Mouse (Mus musculus) midbrain, embryonic 16.5 days (tissue): ENCODE results near the gene Zfp579. TPM values are rescaled to one million over a fixed set of nuclear protein-coding genes. Genes with fewer than 3 reads are reported as not detected.
"Not testable (repeated sequence)": the region's sequence is repeated elsewhere in the genome, so short reads cannot be mapped to it uniquely, and the experiment has no call there.

ENCODE experiments used
- ATAC-seq: fragments of 200-750 bp; cut with Nextera tagmentation; 2 replicates; pipeline ENCODE4 v1.8.0; 2017; ENCODE audit warnings: moderate TSS enrichment
- H3K27ac ChIP-seq: fragments of 300-500 bp; sonication (generic); 2 replicates; pipeline ENCODE4 v1.5.1; 2014; ENCODE audit warnings: mild to moderate bottlenecking, low read length, mixed read lengths
- H3K27me3 ChIP-seq: fragments of 300-500 bp; sonication (generic); 2 replicates; pipeline ENCODE4 v1.6.1; 2014; ENCODE audit warnings: low read depth, low read length, mixed read lengths; ENCODE audit not compliant: control insufficient read depth, insufficient read depth
- H3K36me3 ChIP-seq: fragments of 300-500 bp; sonication (generic); 2 replicates; pipeline ENCODE4 v1.6.1; 2014; ENCODE audit warnings: mild to moderate bottlenecking, low read length, moderate library complexity, mixed read lengths; ENCODE audit not compliant: control insufficient read depth, insufficient read depth
- H3K4me1 ChIP-seq: fragments of 300-500 bp; sonication (generic); 2 replicates; pipeline ENCODE4 v1.6.1; 2014; ENCODE audit warnings: mild to moderate bottlenecking, low read length, mixed read lengths; ENCODE audit not compliant: control insufficient read depth, insufficient read depth
- H3K4me2 ChIP-seq: fragments of 300-500 bp; sonication (generic); 2 replicates; pipeline ENCODE4 v1.6.1; 2014; ENCODE audit warnings: mild to moderate bottlenecking, low read length, mixed read lengths
- H3K4me3 ChIP-seq: fragments of 300-500 bp; sonication (generic); 2 replicates; pipeline ENCODE4 v1.5.1; 2014; ENCODE audit warnings: low read depth, mild to moderate bottlenecking, low read length, moderate library complexity, mixed read lengths
- H3K9ac ChIP-seq: fragments of 300-500 bp; sonication (generic); 2 replicates; pipeline ENCODE4 v1.6.1; 2014; ENCODE audit warnings: low read depth, low read length, mixed read lengths
- H3K9me3 ChIP-seq: fragments of 300-500 bp; sonication (generic); replicated peaks from 2 replicates; pipeline ENCODE4 v1.6.1; 2014; ENCODE audit warnings: mild to moderate bottlenecking, low read length, mixed read lengths; ENCODE audit not compliant: control insufficient read depth, poor library complexity, severe bottlenecking
- WGBS: fragments of 180-500 bp; shearing (Covaris S2); extraction: QIAGEN DNeasy Blood & Tissue Kit; methylation state at CpG from one replicate; pipeline ENCODE4 v1.1.7; 2014; 5-methylcytosine and 5-hydroxymethylcytosine counted together
- polyA plus RNA-seq: library from polyadenylated mRNA; unstranded; fragments of >200 nt; fragmentation: Nextera tagmentation; extraction: Ambion mirVana; gene quantifications from 2 replicates; pipeline ENCODE4 v1.2.1, GENCODE M21; 2015

Zfp579 gene
- polyA plus RNA-seq, 1 experiment from 2014 or later: 56.3 TPM

- Histone ChIP-seq H3K9ac (no peak within 1 kb of the TSS), H3K4me1 (peaks cover 4% of the 10 kb centered on the region; the same call in 1 of the 2 replicates), H3K27me3 (no peaks in the 10 kb centered on the region), H3K36me3 (peaks cover 41% of the 10 kb centered on the region), H3K4me3 (no peak within 1 kb of the TSS), H3K4me2 (no peak within 1 kb of the TSS), H3K27ac (no peak within 1 kb of the TSS), H3K9me3 (peaks cover 14% of the 10 kb centered on the region)
- no peak for ATAC-seq
- 92% methylated on average over 3 of the region's 3 CpGs for WGBS
Observed at GRCm38 (mm10) chr7:5033818-5034217, 37.9 kb upstream of the Zfp579 start, which contains the start of gene 4632433K11Rik. TSS of gene 4632433K11Rik (plus strand) at chr7:5034118.

GRCm38 (mm10) chr7:5031496-5031895 is 35.5 kb upstream of the Zfp579 start:
- no peaks in the 10 kb centered on the region for H3K4me1 ChIP-seq
- peaks cover 14% of the 10 kb centered on the region for H3K9me3 ChIP-seq
- H3K27ac ChIP-seq: no peak overlapping the region
- ATAC-seq: no peak
- H3K27me3 ChIP-seq: no peaks in the 10 kb centered on the region
- peaks cover 42% of the 10 kb centered on the region for H3K36me3 ChIP-seq
- no peak overlapping the region for H3K4me3 ChIP-seq
- H3K4me2 ChIP-seq: no peak overlapping the region
- 78% methylated on average over 46 of the region's 46 CpGs for WGBS
- no peak overlapping the region for H3K9ac ChIP-seq

- 85% methylated on average over 63 of the region's 63 CpGs for WGBS
- Histone ChIP-seq H3K9ac (no peak overlapping the region), H3K4me2 (no peak overlapping the region), H3K4me3 (no peak overlapping the region), H3K27ac (no peak overlapping the region), H3K36me3 (peaks cover 44% of the 10 kb centered on the region), H3K27me3 (no peaks in the 10 kb centered on the region), H3K4me1 (no peaks in the 10 kb centered on the region), H3K9me3 (peaks cover 14% of the 10 kb centered on the region)
- no peak for ATAC-seq
Observed at GRCm38 (mm10) chr7:5030554-5031275, 34.8 kb upstream of the Zfp579 start.

- Histone ChIP-seq H3K36me3 (peaks cover 44% of the 10 kb centered on the region), H3K9me3 (peaks cover 14% of the 10 kb centered on the region), H3K4me1 (no peaks in the 10 kb centered on the region), H3K4me2 (no peak overlapping the region), H3K9ac (no peak overlapping the region), H3K27ac (no peak overlapping the region), H3K4me3 (no peak overlapping the region), H3K27me3 (no peaks in the 10 kb centered on the region)
- no peak for ATAC-seq
- 94% methylated on average over 21 of the region's 21 CpGs for WGBS
Observed at GRCm38 (mm10) chr7:5029946-5030345, 34.0 kb upstream of the Zfp579 start.

- H3K9me3 ChIP-seq: peaks cover 14% of the 10 kb centered on the region
- no peaks in the 10 kb centered on the region for H3K27me3 ChIP-seq
- no peak overlapping the region for H3K4me3 ChIP-seq
- 96% methylated on average over 22 of the region's 22 CpGs for WGBS
- ATAC-seq: no peak
- no peak overlapping the region for H3K4me2 ChIP-seq
- H3K36me3 ChIP-seq: peaks cover 44% of the 10 kb centered on the region
- no peak overlapping the region for H3K9ac ChIP-seq
- H3K27ac ChIP-seq: no peak overlapping the region
- no peaks in the 10 kb centered on the region for H3K4me1 ChIP-seq
Observed at GRCm38 (mm10) chr7:5029543-5029942, 33.6 kb upstream of the Zfp579 start.

GRCm38 (mm10) chr7:5021197-5021596 is 25.2 kb upstream of the Zfp579 start:
- no peak for ATAC-seq
- H3K9me3 ChIP-seq: no peaks in the 10 kb centered on the region
- peak overlapping the region; percentile 84 for H3K4me2 ChIP-seq
- peak overlapping the region; percentile 78 for H3K27ac ChIP-seq
- peak overlapping the region; percentile 56 for H3K4me3 ChIP-seq
- 54% methylated on average over 5 of the region's 5 CpGs for WGBS
- H3K36me3 ChIP-seq: peaks cover 3% of the 10 kb centered on the region; the same call in 1 of the 2 replicates
- H3K9ac ChIP-seq: peak overlapping the region; percentile 79
- H3K4me1 ChIP-seq: peaks cover 10% of the 10 kb centered on the region
- H3K27me3 ChIP-seq: no peaks in the 10 kb centered on the region

- H3K9ac ChIP-seq: peak overlapping the region; percentile 79
- under 1% methylated on average over 11 of the region's 15 CpGs for WGBS
- H3K4me1 ChIP-seq: peaks cover 14% of the 10 kb centered on the region
- H3K4me2 ChIP-seq: peak overlapping the region; percentile 84
- H3K27ac ChIP-seq: peak overlapping the region; percentile 78
- no peaks in the 10 kb centered on the region for H3K9me3 ChIP-seq
- H3K36me3 ChIP-seq: no peaks in the 10 kb centered on the region; the same call in 1 of the 2 replicates
- peak; percentile 54 for ATAC-seq
- no peaks in the 10 kb centered on the region for H3K27me3 ChIP-seq
- H3K4me3 ChIP-seq: peak overlapping the region; percentile 56
Observed at GRCm38 (mm10) chr7:5020685-5021084, 24.7 kb upstream of the Zfp579 start.

- Histone ChIP-seq H3K4me1 (peaks cover 14% of the 10 kb centered on the region), H3K9me3 (no peaks in the 10 kb centered on the region), H3K4me2 (peak within 1 kb of the TSS; percentile 84), H3K9ac (peak within 1 kb of the TSS; percentile 79), H3K27me3 (no peaks in the 10 kb centered on the region), H3K27ac (peak within 1 kb of the TSS; percentile 78), H3K4me3 (peak within 1 kb of the TSS; percentile 56), H3K36me3 (no peaks in the 10 kb centered on the region; the same call in 1 of the 2 replicates)
- peak; percentile 92 for ATAC-seq
- under 1% methylated on average over 41 of the region's 49 CpGs for WGBS
Observed at GRCm38 (mm10) chr7:5020000-5020681, 24.2 kb upstream of the Zfp579 start, which contains the start of the genes Zfp865 and Ccdc106. TSS of gene Zfp865 (plus strand) at chr7:5020376. TSS of gene Ccdc106 (plus strand) at chr7:5020553.

GRCm38 (mm10) chr7:5019576-5019975 is 23.6 kb upstream of the Zfp579 start:
- Histone ChIP-seq H3K27ac (peak overlapping the region; percentile 78), H3K4me2 (peak overlapping the region; percentile 84), H3K4me3 (peak overlapping the region; percentile 56), H3K4me1 (peaks cover 14% of the 10 kb centered on the region), H3K9ac (peak overlapping the region; percentile 46; the same call in 1 of the 2 replicates)
- not testable (repeated sequence) for H3K36me3 ChIP-seq, H3K9me3 ChIP-seq, H3K27me3 ChIP-seq, ATAC-seq
- WGBS: 27% methylated on average over 8 of the region's 8 CpGs
